Mouse (Mus musculus): ENCODE data around the gene Kcnk1. TPM values are rescaled to one million over a fixed set of nuclear protein-coding genes. Genes with fewer than 3 reads are reported as not detected.

Gene Kcnk1
- polyA plus RNA-seq, 1 experiment from 2014 or later, result 2.0 TPM

DNA sequence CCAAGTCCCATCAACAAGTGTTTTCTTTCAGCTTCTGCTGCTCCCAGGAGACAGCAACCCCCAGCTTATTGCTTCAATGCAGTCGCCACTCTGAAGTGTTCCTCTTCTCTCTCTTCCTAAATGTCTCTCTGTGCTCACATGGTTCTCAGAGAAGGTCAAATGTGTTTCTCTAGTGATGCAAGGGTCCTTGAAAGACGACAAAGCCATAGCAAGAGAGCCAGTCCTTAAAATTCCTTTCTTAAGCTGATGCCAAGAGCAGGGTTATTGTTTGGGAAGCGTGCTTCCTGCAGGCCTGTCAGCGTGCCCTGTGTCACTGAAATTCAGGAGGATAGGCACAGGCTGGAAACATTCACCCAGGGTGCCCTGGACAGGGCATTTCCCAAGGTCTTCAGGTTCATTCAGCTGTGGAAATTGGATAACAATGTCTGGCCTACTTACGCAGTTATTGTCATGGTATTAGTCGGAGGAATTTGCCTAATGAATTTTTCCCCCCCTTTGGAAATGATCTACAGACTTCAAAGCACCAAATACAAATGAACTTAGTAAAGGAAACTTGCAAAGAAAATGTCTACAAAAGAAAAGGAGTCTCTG lies 7.9 kb upstream of the Kcnk1 start:
- no peak for ATAC-seq (replicated peaks; ENCODE audit: extremely low read depth, insufficient read depth, low FRiP score)
- 49% methylated on average over 6 of the region's 6 CpGs for WGBS

GRCm38 (mm10) chr8:125987996-125988395 lies 7.0 kb upstream of the Kcnk1 start:
- Histone ChIP-seq H3K27me3 (ENCODE audit: control insufficient read depth, insufficient read depth, low read length) (peaks cover 8% of the 10 kb centered on the region), H3K9ac (ENCODE audit: low read length) (no peak overlapping the region), H3K36me3 (ENCODE audit: control insufficient read depth, insufficient read depth) (no peaks in the 10 kb centered on the region), H3K4me2 (ENCODE audit: low read depth, low read length) (no peak overlapping the region), H3K4me1 (ENCODE audit: control insufficient read depth, insufficient read depth, low read length) (no peaks in the 10 kb centered on the region), H3K27ac (ENCODE audit: low read length) (no peak overlapping the region), H3K9me3 (replicated peaks; ENCODE audit: control insufficient read depth, low read length) (no peaks in the 10 kb centered on the region), H3K4me3 (ENCODE audit: low read length) (no peak overlapping the region)
- 45% methylated on average over 2 of the region's 2 CpGs for WGBS
- no peak for ATAC-seq (replicated peaks; ENCODE audit: extremely low read depth, insufficient read depth, low FRiP score)

More for the DNA sequence above, 7.9 kb upstream of the Kcnk1 start:
- Histone ChIP-seq H3K4me1 (ENCODE audit: control insufficient read depth, insufficient read depth, low read length) (no peaks in the 10 kb centered on the region), H3K27ac (ENCODE audit: low read length) (no peak overlapping the region), H3K9ac (ENCODE audit: low read length) (no peak overlapping the region), H3K27me3 (ENCODE audit: control insufficient read depth, insufficient read depth, low read length) (0 out of 2 replicates have a peak, but pooled peaks cover 1% of the 10 kb centered on the region), H3K36me3 (ENCODE audit: control insufficient read depth, insufficient read depth) (no peaks in the 10 kb centered on the region), H3K4me2 (ENCODE audit: low read depth, low read length) (no peak overlapping the region), H3K4me3 (ENCODE audit: low read length) (no peak overlapping the region), H3K9me3 (replicated peaks; ENCODE audit: control insufficient read depth, low read length) (no peaks in the 10 kb centered on the region)

- no peak overlapping the region for H3K4me2 ChIP-seq (ENCODE audit: low read depth, low read length)
- H3K27me3 ChIP-seq (ENCODE audit: control insufficient read depth, insufficient read depth, low read length), result peaks cover 54% of the 10 kb centered on the region
- H3K4me1 ChIP-seq (ENCODE audit: control insufficient read depth, insufficient read depth, low read length), result no peaks in the 10 kb centered on the region
- no peak overlapping the region for H3K9ac ChIP-seq (ENCODE audit: low read length)
- H3K36me3 ChIP-seq (ENCODE audit: control insufficient read depth, insufficient read depth), result no peaks in the 10 kb centered on the region
- no peaks in the 10 kb centered on the region for H3K9me3 ChIP-seq (replicated peaks; ENCODE audit: control insufficient read depth, low read length)
- no peak for ATAC-seq (replicated peaks; ENCODE audit: extremely low read depth, insufficient read depth, low FRiP score)
- 52% methylated on average over 9 of the region's 9 CpGs for WGBS
- no peak overlapping the region for H3K27ac ChIP-seq (ENCODE audit: low read length)
- H3K4me3 ChIP-seq (ENCODE audit: low read length), result no peak overlapping the region
These were observed 1.3 kb upstream of the Kcnk1 start for GRCm38 (mm10) chr8:125993636-125994035.

DNA sequence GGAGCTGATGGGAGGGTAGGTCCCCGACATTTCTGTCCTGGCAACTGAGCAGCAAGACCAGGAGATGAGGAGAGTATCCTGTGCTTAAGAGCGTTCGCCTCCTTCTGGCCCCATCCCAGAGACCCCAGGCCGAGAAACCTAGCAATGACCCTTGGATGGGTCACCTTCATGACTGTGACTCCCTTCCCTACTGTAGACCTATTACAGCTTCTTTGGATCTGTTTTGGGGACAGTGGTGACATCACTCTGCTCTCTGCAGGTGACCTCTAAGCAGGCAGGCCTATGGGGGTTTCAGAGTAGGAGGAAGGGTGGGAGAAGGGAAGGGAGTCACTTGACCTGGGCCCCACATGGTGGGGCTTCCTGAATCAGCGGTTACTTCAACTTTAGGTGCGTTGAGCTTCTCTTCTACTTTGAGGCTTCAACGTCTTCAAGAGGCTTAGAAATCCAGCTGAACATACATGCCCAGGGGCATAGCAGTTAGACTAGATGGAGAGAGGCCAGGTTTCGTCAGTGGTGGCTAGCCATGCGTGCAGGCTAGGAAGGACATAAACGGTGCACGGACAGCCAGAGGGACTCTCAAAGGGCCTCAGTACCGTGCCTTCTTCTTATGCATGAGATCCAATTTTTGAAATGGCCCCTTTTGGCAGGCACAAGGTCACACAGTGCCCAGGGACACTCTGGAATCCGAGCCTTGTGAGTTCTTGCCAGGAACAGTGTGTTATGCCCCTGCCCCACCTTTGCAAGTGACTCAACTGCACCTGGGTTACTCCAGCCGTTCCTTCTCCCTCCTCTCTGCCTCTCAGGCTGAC lies 1.3 kb downstream of the Kcnk1 start:
- Histone ChIP-seq H3K9me3 (replicated peaks; ENCODE audit: control insufficient read depth, low read length) (no peaks in the 10 kb centered on the region), H3K27me3 (ENCODE audit: control insufficient read depth, insufficient read depth, low read length) (peaks cover 54% of the 10 kb centered on the region), H3K9ac (ENCODE audit: low read length) (no peak overlapping the region), H3K27ac (ENCODE audit: low read length) (no peak overlapping the region), H3K4me1 (ENCODE audit: control insufficient read depth, insufficient read depth, low read length) (no peaks in the 10 kb centered on the region), H3K4me2 (ENCODE audit: low read depth, low read length) (peak overlapping the region; percentile 72), H3K36me3 (ENCODE audit: control insufficient read depth, insufficient read depth) (no peaks in the 10 kb centered on the region), H3K4me3 (ENCODE audit: low read length) (peak overlapping the region; percentile 53)
- WGBS, result 32% methylated on average over 14 of the region's 14 CpGs
- ATAC-seq (replicated peaks; ENCODE audit: extremely low read depth, insufficient read depth, low FRiP score), result no peak

- Histone ChIP-seq H3K27ac (ENCODE audit: low read length) (no peak overlapping the region), H3K4me2 (ENCODE audit: low read depth, low read length) (no peak overlapping the region), H3K9me3 (replicated peaks; ENCODE audit: control insufficient read depth, low read length) (no peaks in the 10 kb centered on the region), H3K4me3 (ENCODE audit: low read length) (no peak overlapping the region), H3K27me3 (ENCODE audit: control insufficient read depth, insufficient read depth, low read length) (peaks cover 54% of the 10 kb centered on the region), H3K4me1 (ENCODE audit: control insufficient read depth, insufficient read depth, low read length) (peaks cover under 1% of the 10 kb centered on the region; the same call in 1 of the 2 replicates), H3K36me3 (ENCODE audit: control insufficient read depth, insufficient read depth) (no peaks in the 10 kb centered on the region), H3K9ac (ENCODE audit: low read length) (no peak overlapping the region)
- WGBS, result 35% methylated on average over 6 of the region's 6 CpGs
- no peak for ATAC-seq (replicated peaks; ENCODE audit: extremely low read depth, insufficient read depth, low FRiP score)
These were observed 2.0 kb downstream of the Kcnk1 start for GRCm38 (mm10) chr8:125996980-125997379.

DNA sequence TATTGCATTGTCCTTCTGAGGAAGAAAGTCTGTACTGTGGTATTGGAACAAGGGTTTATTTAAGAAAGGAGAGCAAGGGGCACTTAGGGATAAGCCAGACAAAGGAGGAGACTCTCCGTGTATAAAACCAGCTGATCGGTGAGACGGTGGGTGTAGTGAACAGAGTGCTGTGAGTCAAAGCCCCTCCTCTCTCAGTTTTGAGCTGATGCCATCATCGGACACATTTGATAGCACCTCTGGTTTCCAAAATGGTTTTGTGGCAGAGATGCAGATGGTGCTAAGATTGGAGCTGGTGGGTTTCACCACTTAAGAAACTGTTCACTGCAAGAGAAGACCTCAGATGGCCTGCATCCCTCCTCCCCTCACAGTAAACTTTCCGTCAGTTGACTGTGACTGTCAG lies 2.6 kb downstream of the Kcnk1 start:
- Histone ChIP-seq H3K27me3 (ENCODE audit: control insufficient read depth, insufficient read depth, low read length) (peaks cover 51% of the 10 kb centered on the region), H3K4me3 (ENCODE audit: low read length) (no peak overlapping the region), H3K36me3 (ENCODE audit: control insufficient read depth, insufficient read depth) (no peaks in the 10 kb centered on the region), H3K9ac (ENCODE audit: low read length) (no peak overlapping the region), H3K9me3 (replicated peaks; ENCODE audit: control insufficient read depth, low read length) (no peaks in the 10 kb centered on the region), H3K27ac (ENCODE audit: low read length) (no peak overlapping the region), H3K4me1 (ENCODE audit: control insufficient read depth, insufficient read depth, low read length) (peaks cover 4% of the 10 kb centered on the region; the same call in 1 of the 2 replicates), H3K4me2 (ENCODE audit: low read depth, low read length) (no peak overlapping the region)
- WGBS, result 68% methylated on average over 5 of the region's 5 CpGs
- ATAC-seq (replicated peaks; ENCODE audit: extremely low read depth, insufficient read depth, low FRiP score), result no peak

- 76% methylated on average over 7 of the region's 7 CpGs for WGBS
- Histone ChIP-seq H3K4me2 (ENCODE audit: low read depth, low read length) (no peak overlapping the region), H3K4me1 (ENCODE audit: control insufficient read depth, insufficient read depth, low read length) (peaks cover 4% of the 10 kb centered on the region; the same call in 1 of the 2 replicates), H3K4me3 (ENCODE audit: low read length) (no peak overlapping the region), H3K9ac (ENCODE audit: low read length) (no peak overlapping the region), H3K36me3 (ENCODE audit: control insufficient read depth, insufficient read depth) (no peaks in the 10 kb centered on the region), H3K9me3 (replicated peaks; ENCODE audit: control insufficient read depth, low read length) (no peaks in the 10 kb centered on the region), H3K27me3 (ENCODE audit: control insufficient read depth, insufficient read depth, low read length) (peaks cover 31% of the 10 kb centered on the region), H3K27ac (ENCODE audit: low read length) (no peak overlapping the region)
- no peak for ATAC-seq (replicated peaks; ENCODE audit: extremely low read depth, insufficient read depth, low FRiP score)
These were observed 4.9 kb downstream of the Kcnk1 start for GRCm38 (mm10) chr8:125999842-126000395.

DNA sequence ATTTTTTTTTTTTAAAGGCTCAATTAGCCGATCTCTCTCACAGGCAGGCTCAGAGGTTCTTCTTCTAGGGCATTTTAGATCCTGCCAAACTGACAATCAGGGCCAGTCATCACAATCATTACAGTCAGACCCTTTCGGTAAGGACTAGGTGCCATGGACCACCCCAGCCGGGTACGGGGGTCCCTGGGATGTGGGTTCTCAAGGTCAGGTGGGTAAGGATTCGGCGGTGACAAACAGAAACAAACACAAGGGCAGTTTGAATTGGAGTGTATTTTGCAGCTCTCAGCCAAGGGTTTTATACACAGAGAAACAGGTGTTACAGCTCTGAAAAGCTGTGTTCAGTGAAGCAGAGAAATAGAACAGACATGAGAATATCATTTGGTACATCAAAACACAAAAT lies 8.6 kb downstream of the Kcnk1 start:
- no peak overlapping the region for H3K27ac ChIP-seq (ENCODE audit: low read length)
- no peak overlapping the region for H3K4me2 ChIP-seq (ENCODE audit: low read depth, low read length)
- no peaks in the 10 kb centered on the region for H3K9me3 ChIP-seq (replicated peaks; ENCODE audit: control insufficient read depth, low read length)
- peaks cover 4% of the 10 kb centered on the region; the same call in 1 of the 2 replicates for H3K4me1 ChIP-seq (ENCODE audit: control insufficient read depth, insufficient read depth, low read length)
- WGBS, result 85% methylated on average over 6 of the region's 6 CpGs
- H3K4me3 ChIP-seq (ENCODE audit: low read length), result no peak overlapping the region
- peaks cover under 1% of the 10 kb centered on the region; the same call in 1 of the 2 replicates for H3K27me3 ChIP-seq (ENCODE audit: control insufficient read depth, insufficient read depth, low read length)
- no peak for ATAC-seq (replicated peaks; ENCODE audit: extremely low read depth, insufficient read depth, low FRiP score)
- H3K36me3 ChIP-seq (ENCODE audit: control insufficient read depth, insufficient read depth), result no peaks in the 10 kb centered on the region
- H3K9ac ChIP-seq (ENCODE audit: low read length), result no peak overlapping the region

- Histone ChIP-seq H3K4me3 (ENCODE audit: low read length) (no peak overlapping the region), H3K4me1 (ENCODE audit: control insufficient read depth, insufficient read depth, low read length) (peaks cover 4% of the 10 kb centered on the region; the same call in 1 of the 2 replicates), H3K9me3 (replicated peaks; ENCODE audit: control insufficient read depth, low read length) (no peaks in the 10 kb centered on the region), H3K9ac (ENCODE audit: low read length) (no peak overlapping the region), H3K4me2 (ENCODE audit: low read depth, low read length) (no peak overlapping the region), H3K27me3 (ENCODE audit: control insufficient read depth, insufficient read depth, low read length) (no peaks in the 10 kb centered on the region), H3K36me3 (ENCODE audit: control insufficient read depth, insufficient read depth) (no peaks in the 10 kb centered on the region), H3K27ac (ENCODE audit: low read length) (no peak overlapping the region)
- no peak for ATAC-seq (replicated peaks; ENCODE audit: extremely low read depth, insufficient read depth, low FRiP score)
- 63% methylated on average over 7 of the region's 7 CpGs for WGBS
These were observed 10.0 kb downstream of the Kcnk1 start for GRCm38 (mm10) chr8:126004953-126005352.
